Mouse (Mus musculus) midbrain, embryonic 10.5 days (tissue): Measurements from ENCODE around the gene Slfn2. TPM values are rescaled to one million over a fixed set of nuclear protein-coding genes. Genes with fewer than 3 reads are reported as not detected.

Experiments used
- DNase-seq: peaks from one replicate; pipeline ENCODE4 v3.0.0-alpha.2; 2017; ENCODE audit warnings: low spot score
- H3K27ac ChIP-seq: fragments of 300-500 bp; sonication (generic); replicated peaks from 2 replicates; pipeline ENCODE4 v1.5.1; 2016; ENCODE audit warnings: mild to moderate bottlenecking
- H3K27me3 ChIP-seq: fragments of 300-500 bp; sonication (generic); 2 replicates; pipeline ENCODE4 v1.6.1; 2016; ENCODE audit warnings: low read depth, mild to moderate bottlenecking; ENCODE audit not compliant: poor library complexity, severe bottlenecking
- H3K36me3 ChIP-seq: fragments of 300-500 bp; sonication (generic); 2 replicates; pipeline ENCODE4 v1.6.1; 2016; ENCODE audit warnings: mild to moderate bottlenecking, moderate library complexity
- H3K4me1 ChIP-seq: fragments of 300-500 bp; sonication (generic); 2 replicates; pipeline ENCODE4 v1.6.1; 2016
- H3K4me3 ChIP-seq: fragments of 300-500 bp; sonication (generic); 2 replicates; pipeline ENCODE4 v1.5.1; 2016; ENCODE audit warnings: mild to moderate bottlenecking, moderate library complexity
- H3K9me3 ChIP-seq: fragments of 300-500 bp; sonication (generic); replicated peaks from 2 replicates; pipeline ENCODE4 v1.6.1; 2016; ENCODE audit warnings: mild to moderate bottlenecking
- WGBS: fragments of 180-500 bp; shearing (Covaris S2); methylation state at CpG from one replicate; pipeline ENCODE4 v1.1.7; 2016; 5-methylcytosine and 5-hydroxymethylcytosine counted together
- polyA plus RNA-seq: library from polyadenylated mRNA; unstranded; fragments of >200 nt; fragmentation: Nextera tagmentation; extraction: Ambion mirVana; gene quantifications from 2 replicates; pipeline ENCODE4 v1.2.1, GENCODE M21; 2016

Slfn2 gene
- polyA plus RNA-seq, 1 experiment from 2014 or later = 0.85 TPM

DNA sequence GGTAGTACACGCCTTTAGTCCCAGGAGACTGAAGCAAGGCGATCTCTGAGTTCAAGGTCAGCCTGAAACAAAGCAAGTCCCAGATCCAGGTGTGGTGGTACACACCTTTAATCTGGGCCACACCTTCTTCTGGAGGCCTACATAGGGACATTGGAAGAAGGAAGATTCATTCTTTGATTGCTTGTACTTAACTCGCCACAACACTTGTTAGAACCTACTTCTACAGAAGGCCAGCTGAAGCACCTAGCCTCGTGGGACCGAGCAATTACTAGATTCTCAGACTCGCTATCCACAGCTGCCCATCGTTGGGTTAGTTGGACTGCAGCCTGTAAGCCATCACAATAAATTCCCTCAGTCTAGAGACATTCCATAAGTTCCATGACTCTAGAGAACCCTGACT lies 3.1 kb upstream of the Slfn2 start:
- H3K36me3 ChIP-seq = no peaks in the 10 kb centered on the region
- H3K27ac ChIP-seq = no peak overlapping the region
- WGBS = 88% methylated on average over 7 of the region's 7 CpGs
- no peaks in the 10 kb centered on the region; the same call in 1 of the 2 replicates for H3K27me3 ChIP-seq
- no peak for DNase-seq
- H3K4me3 ChIP-seq = no peak overlapping the region
- no peaks in the 10 kb centered on the region for H3K9me3 ChIP-seq
- H3K4me1 ChIP-seq = peaks cover 4% of the 10 kb centered on the region

DNA sequence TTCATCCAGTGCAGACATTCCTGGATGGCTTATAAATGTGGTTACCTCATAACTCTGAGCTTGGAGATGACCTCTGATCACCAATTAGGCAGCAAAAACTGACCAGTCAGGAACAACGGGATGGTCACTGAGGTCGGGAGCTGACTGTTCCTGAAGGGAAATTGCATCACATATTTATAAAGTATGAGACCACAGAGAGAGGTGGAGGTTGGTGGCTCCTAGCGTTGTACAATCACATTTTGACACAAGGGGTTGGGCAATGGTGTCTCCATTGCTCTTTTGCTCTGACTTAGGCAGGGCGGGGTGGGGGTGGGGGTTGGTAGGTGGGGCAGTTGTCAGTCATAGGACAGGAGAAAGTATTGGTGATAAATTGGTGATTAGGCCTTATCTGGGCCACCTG lies 1.8 kb upstream of the Slfn2 start:
- Histone ChIP-seq H3K27me3 (no peaks in the 10 kb centered on the region; the same call in 1 of the 2 replicates), H3K4me1 (peaks cover 6% of the 10 kb centered on the region), H3K27ac (no peak overlapping the region), H3K4me3 (no peak overlapping the region), H3K9me3 (no peaks in the 10 kb centered on the region), H3K36me3 (no peaks in the 10 kb centered on the region)
- WGBS = 85% methylated on average over 4 of the region's 4 CpGs
- no peak for DNase-seq

DNA sequence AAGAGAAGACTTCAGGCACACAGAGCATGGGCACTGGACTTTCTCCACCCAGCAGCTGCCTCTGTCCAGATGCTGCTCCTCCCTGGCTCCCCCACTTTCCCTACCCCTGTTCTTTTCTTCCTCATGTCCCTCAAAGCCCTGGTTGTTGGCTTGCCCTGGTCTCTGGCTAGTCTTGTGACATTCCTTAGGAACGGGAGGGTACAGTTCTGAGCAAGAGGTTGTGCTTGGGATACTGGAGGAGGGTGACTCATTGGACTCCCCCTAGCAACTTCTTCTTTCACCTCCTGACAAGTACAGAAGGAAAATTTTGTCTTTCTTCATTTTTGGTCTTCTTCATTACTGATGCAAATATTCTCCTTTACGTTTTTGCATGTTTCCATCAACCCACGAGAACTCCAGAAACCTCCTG lies 967 bp upstream of the Slfn2 start:
- Histone ChIP-seq H3K4me3 (no peak overlapping the region), H3K27ac (no peak overlapping the region), H3K27me3 (no peaks in the 10 kb centered on the region; the same call in 1 of the 2 replicates), H3K4me1 (peaks cover 6% of the 10 kb centered on the region), H3K36me3 (no peaks in the 10 kb centered on the region), H3K9me3 (no peaks in the 10 kb centered on the region)
- WGBS = 68% methylated on average over 3 of the region's 3 CpGs
- no peak for DNase-seq

DNA sequence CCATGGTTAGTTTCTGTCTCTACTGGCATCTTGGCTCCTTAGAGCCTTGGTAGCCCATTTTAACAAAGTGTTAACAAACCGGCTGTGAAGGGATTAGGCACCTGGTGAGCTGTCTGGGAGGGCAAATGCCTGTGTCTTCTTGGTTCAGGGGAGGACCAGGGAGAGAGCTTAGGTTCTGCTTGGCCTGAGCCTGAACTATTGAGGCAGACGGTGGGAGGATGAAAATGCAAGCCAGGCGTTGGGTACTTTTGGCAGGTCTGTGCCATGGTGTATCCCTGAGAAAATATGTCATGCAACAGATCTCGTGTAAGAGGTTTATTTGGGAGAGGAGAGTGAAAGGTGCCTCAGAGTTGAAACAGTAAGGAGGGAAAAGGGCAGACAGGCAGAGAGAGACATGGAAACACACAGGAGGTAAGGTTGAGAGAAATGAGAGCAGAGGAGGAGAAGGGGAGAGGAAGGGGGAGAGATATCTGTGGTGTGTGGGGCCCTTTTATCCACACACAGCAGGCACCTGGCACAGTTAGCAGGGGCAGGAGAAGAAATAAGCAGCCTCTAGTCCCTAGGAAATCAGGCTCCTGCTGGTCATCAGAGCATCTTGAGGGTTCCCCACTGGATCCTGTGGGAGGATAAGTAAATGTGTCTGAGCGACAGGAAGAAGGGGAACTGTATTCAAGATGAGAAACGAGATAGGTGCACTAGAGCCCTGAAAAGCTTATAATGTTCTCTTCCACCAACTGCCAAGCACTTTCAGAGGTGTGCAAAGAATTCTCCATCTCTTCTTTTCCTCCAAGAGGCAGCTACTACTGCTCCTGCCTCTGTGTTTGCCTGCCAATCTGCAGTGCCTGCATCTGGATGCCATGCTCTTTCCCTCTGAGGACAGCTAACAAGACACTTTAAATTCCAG lies 781 bp downstream of the Slfn2 start:
- no peak overlapping the region for H3K27ac ChIP-seq
- no peaks in the 10 kb centered on the region for H3K9me3 ChIP-seq
- H3K27me3 ChIP-seq = no peaks in the 10 kb centered on the region; the same call in 1 of the 2 replicates
- WGBS = 15% methylated on average over 6 of the region's 6 CpGs
- H3K4me3 ChIP-seq = no peak overlapping the region
- H3K36me3 ChIP-seq = no peaks in the 10 kb centered on the region
- peaks cover 6% of the 10 kb centered on the region for H3K4me1 ChIP-seq
- no peak for DNase-seq

DNA sequence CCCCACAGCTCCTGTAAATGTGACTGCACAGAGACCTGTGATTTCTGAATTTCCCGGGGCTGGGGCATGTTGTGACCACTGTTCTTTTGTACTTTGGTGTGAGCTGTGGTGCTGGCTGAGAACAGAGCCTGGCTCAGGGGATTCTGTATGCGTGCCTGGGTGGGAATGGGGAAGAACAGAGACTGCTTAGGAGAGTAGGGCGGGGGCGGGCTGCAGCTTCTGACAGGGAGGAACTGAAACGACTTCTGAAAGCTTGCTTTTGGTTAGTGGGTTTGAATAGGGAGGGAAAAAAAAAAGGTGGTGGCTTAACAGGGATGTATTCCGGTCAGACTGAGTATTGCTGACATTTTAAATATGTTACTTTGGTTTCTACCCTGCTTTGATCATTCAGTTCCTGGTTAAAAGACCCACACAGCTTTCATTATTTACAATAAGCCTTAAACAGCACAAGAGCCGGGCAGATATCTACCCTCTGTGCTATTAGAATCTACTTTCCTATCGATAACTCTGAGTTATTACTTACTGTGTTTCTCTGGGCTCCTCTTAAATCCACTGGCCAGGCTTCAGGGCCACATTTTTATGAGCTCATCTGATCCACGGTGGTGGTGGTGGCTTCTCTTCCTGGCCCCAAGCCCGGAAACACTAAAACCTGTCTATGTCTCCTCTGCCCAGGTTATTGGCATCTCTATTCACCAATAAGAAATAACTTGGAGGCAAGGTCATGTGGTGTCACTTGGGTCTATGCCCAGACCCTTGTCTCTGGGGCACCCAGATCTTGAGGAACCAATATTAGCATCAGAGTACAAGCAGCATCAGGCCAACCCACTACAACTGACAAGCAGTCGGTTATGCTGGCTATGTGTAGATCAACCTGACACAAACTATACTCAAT lies 2.0 kb downstream of the Slfn2 start:
- Histone ChIP-seq H3K4me3 (no peak overlapping the region), H3K27ac (no peak overlapping the region), H3K9me3 (no peaks in the 10 kb centered on the region), H3K4me1 (peaks cover 6% of the 10 kb centered on the region), H3K36me3 (no peaks in the 10 kb centered on the region), H3K27me3 (no peaks in the 10 kb centered on the region; the same call in 1 of the 2 replicates)
- 48% methylated on average over 11 of the region's 11 CpGs for WGBS
- DNase-seq = no peak

DNA sequence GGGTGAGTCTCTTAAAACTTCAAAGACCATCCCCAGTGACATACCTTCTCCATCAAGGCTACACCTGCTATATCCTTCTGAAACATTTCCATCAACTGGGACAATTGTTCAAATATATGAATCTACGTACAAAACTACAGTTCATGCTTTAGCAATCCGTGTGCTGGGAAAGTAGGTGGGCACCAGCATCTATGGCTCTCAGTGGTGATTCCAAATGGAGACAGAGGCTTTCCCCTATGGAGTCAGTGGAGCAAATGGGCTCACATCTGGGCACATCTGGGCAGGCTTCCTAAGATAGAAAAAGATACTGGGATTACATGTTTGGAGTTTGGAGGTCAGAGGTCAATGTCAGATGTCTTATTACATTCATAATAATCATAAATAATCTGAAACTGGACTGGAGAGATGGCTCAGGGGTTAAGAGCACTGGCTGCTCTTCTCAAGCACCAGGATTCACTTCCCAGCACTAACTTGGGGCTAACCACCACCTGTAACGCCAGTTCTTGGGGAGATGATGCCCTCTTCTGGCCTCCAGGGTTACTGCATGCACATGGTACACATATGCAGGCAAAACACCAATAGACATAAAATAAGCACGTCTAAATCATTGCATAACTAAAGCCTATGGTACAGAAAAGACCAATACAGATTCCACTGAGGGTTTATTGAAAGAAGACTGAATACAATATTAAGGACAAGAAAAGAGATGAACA lies 3.2 kb downstream of the Slfn2 start:
- Histone ChIP-seq H3K27ac (no peak overlapping the region), H3K36me3 (no peaks in the 10 kb centered on the region), H3K4me3 (no peak overlapping the region), H3K4me1 (peaks cover 6% of the 10 kb centered on the region), H3K27me3 (no peaks in the 10 kb centered on the region; the same call in 1 of the 2 replicates), H3K9me3 (no peaks in the 10 kb centered on the region)
- 70% methylated on average over 4 of the region's 4 CpGs for WGBS
- DNase-seq = no peak

DNA sequence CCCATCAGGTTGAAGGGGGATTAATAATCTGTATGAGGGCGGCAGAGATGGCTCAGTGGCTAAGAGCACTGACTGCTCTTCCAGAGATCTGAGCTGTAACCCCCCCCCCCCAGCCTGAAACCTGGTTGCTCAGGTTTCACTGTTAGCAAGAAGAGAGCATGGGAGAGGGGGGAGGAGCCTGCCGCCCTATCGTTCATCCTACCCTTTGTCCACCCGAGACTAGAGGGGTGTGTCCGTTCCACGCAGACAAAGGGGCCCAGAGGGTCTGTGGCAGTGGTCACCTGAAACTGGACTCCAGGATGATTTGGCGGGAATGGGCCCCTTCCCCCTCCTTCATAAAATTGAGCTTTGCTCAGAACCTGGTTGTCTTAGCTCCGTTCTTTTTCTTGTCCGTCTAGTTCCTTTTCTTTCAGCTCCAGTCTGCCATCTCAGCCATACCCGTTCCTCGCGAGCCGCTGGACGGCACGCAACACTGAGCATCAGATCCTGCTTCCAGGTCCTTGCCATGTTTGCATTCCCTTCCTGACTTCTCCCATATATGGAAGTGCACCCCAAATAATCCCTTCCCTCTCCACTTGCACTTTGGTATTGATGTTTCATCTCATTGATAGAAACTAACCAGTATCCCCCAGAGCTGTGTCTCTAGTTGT lies 5.5 kb downstream of the Slfn2 start:
- no peak for DNase-seq
- Histone ChIP-seq H3K9me3 (no peaks in the 10 kb centered on the region), H3K27ac (no peak overlapping the region), H3K27me3 (no peaks in the 10 kb centered on the region; the same call in 1 of the 2 replicates), H3K36me3 (no peaks in the 10 kb centered on the region), H3K4me1 (peaks cover 6% of the 10 kb centered on the region; the same call in 1 of the 2 replicates), H3K4me3 (no peak overlapping the region)
- WGBS = 85% methylated on average over 15 of the region's 15 CpGs

DNA sequence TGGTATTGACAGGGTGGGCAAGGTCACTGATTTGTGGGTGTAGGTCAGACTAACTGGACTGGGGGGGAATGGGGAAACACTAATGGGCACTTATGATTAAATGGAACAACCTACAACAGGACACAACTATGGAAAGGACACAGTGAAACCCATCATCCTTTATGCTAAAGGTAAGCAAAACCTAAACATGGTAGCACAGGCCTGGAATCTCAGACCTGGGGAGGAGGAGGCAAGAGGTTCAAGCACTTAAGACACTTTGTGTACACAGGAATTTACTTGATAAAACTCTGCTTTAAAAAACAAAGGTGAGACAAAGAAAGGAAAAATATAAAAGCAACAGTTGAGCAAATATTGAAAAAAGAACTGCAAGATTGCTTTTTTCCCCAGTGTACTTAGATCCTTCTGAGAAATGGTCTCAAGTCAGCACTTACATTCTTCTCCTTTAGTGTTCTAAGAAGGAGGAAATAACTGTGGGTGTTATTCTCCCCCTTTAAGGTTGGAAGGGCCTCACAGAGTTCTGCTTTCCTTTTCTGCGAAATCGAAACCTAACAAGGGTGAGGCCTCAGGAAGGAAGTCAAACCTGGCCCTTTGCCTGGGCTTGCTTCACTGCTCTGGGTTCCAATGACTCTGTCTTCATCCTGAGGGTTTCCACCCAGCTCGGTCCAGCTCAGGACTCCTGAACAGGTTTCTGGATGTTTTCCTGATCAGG lies 13.0 kb downstream of the Slfn2 start:
- no peak overlapping the region for H3K4me3 ChIP-seq
- DNase-seq = no peak
- WGBS = 79% methylated on average over 3 of the region's 3 CpGs
- no peak overlapping the region for H3K27ac ChIP-seq
- H3K27me3 ChIP-seq = no peaks in the 10 kb centered on the region
- no peaks in the 10 kb centered on the region for H3K36me3 ChIP-seq
- no peaks in the 10 kb centered on the region for H3K9me3 ChIP-seq
- H3K4me1 ChIP-seq = no peaks in the 10 kb centered on the region

DNA sequence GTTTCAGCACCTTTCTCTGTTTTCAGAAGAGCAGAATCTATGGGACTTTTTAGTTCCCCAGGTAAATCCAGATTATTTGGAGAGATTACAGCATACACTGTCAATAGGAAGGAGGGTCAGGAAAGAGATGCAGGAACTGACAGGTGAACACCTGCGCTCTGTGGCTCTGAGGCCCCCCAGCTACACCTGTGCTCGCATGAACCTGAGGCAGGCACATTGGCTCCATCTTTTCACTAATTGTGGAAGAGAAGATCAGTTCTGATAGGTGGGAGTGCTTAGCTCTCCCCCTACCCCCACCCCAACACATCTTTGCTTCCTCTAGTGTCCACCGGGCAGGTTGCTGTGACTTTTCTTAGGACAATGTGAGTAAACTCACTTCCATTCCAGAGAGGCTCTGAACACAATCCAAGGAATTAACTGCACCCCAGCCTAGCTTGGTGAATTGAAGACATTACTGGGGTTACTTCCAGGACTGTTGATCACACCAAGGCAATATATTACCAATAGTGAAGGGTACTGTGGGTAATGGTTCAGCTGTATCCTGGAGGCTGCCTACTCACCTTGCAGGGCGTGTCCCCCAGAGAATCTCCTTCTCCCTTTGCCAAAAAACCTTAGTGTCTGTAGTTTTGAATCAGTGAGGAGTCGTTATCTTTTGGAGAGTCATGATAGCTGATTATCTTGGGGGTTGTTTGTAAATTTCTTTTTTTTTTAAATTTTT lies 13.7 kb downstream of the Slfn2 start:
- Histone ChIP-seq H3K27ac (no peak overlapping the region), H3K9me3 (peaks cover 2% of the 10 kb centered on the region; the same call in 1 of the 2 replicates), H3K36me3 (no peaks in the 10 kb centered on the region), H3K4me1 (no peaks in the 10 kb centered on the region), H3K27me3 (no peaks in the 10 kb centered on the region), H3K4me3 (no peak overlapping the region)
- 84% methylated on average over 5 of the region's 5 CpGs for WGBS
- no peak for DNase-seq

DNA sequence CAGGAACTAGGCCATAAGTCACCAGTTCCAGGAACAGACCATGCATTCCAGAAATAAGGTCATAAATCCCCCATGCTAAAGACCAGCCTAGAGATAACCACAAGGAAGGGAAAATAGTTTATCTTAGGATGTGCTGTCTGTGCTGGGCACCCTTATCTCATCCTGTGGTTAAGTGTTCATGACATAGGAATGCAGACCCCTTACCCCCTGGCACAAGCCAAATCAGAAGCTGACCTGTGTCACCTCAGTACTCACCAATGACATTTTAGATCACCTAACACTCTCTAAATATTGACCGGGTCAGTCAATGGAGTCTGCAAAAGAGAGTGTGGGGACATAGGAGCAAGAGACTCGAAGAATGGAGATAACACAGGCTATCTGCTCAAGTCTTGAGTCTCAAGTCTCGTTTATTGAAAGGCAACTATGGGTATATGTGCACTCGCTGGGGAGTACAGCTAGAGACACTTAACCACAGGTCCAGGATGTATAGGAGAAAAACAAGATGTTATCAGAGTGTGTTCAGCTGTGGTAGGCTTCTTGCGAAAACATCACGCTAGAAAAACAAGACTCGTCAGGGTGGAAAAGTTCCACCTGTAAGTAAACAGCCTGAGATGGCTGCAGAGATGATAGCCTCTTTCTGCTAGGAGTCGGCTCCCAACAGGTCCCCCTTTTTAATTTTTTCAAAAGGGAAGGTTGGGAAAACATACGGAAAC lies 14.7 kb downstream of the Slfn2 start:
- Histone ChIP-seq H3K9me3 (peaks cover 4% of the 10 kb centered on the region; the same call in 1 of the 2 replicates), H3K4me3 (no peak overlapping the region), H3K4me1 (no peaks in the 10 kb centered on the region), H3K36me3 (no peaks in the 10 kb centered on the region), H3K27me3 (no peaks in the 10 kb centered on the region), H3K27ac (no peak overlapping the region)
- 86% methylated on average over 9 of the region's 9 CpGs for WGBS
- no peak for DNase-seq
